Mouse (Mus musculus) cerebellum, adult (tissue): ENCODE data around the gene Insr.
"Not testable (repeated sequence)": the region's sequence is repeated elsewhere in the genome, so short reads cannot be mapped to it uniquely, and the experiment has no call there.

ENCODE experiments used
- ATAC-seq: cut with Nextera tagmentation; 2 replicates; pipeline ENCODE4 v1.9.2; 2017; ENCODE audit warnings: mild to moderate bottlenecking, moderate library complexity, mixed read lengths; ENCODE audit not compliant: insufficient number of reproducible peaks, low FRiP score, low TSS enrichment

Gene Insr

DNA sequence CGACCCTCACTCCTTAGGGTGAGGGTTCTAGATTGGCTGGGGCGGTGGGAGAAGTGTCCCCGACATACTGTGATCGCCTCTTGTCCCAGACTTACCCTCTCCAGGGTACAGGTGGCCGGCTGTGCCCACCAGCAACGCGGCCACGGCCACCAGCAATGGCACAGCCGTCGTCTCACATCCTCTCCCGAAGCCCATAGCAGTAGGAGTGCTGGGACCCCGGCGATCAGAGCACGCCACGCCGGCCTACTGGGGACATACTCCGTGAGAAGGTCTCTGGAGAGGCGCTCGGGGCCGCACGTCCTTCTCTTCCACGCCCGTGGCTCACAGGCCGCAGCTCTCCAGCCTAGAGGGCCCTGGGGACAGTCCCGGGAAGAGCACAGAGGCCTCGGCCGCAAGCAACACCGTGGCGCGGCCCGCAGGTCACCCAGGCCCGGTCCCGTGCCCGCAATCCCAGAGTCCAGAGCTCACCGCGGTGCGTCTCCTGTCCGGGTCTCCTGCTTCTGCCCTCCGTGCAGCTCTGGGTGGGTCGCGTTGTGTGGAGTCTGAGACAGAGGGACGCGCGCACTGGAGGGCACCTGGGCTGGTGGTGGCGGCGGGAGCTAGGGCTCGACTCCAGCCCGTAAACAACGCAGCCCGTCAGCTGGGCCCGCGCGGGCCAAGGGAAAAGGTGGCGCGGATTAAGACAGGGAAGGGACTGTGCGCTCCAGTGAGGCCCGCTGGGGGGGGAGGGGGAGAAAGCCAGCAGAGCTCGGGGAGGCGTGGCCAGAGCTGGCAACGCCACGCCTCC is at the start of gene Insr:
Gene Insr (minus strand): TSS at position 684 of the 787 bp plus-strand sequence.
- ATAC-seq, result peak; percentile 94

- no peak for ATAC-seq
Observed at GRCm38 (mm10) chr8:3327538-3328245, 48.3 kb upstream of the Insr start.

DNA sequence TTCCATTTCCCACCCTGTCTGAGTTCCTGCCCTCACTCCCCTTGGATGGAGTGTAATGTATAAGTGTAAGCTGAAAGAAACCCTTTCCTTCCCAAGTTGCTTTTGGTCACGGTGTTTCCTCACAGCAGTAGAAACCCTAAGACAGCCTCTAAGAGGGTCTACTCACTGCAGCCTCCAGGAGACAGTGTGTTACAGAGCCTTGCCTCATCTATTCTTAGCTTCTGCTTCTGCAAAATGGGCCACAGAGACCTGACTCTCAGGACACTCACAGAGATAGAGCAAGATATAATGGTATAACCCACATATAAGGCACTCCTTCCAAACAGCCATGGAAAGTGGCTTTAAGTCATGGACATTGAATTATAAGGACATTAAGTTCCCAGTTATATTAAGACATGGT is 47.6 kb upstream of the Insr start:
- no peak for ATAC-seq

- ATAC-seq, result no peak
Observed at GRCm38 (mm10) chr8:3324253-3324652, 44.8 kb upstream of the Insr start.

DNA sequence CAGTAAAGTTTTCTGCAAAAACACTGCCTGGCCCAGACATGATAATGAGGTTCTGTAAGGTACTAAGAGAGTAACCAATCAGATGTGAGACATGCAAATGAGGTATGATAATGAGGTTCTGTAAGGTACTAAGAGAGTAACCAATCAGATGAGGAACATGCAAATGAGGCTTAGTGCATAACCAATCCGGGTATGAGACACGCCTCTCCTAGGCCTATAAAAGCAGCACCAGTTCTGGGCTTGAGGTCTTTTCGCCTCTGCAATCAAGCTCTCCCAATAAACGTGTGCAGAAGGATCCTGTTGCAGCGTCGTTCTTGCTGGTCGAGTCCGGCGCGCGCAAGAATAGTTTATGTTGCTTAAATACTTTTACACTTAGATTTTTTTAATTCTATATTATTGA is 39.9 kb upstream of the Insr start:
- not testable (repeated sequence) for ATAC-seq

DNA sequence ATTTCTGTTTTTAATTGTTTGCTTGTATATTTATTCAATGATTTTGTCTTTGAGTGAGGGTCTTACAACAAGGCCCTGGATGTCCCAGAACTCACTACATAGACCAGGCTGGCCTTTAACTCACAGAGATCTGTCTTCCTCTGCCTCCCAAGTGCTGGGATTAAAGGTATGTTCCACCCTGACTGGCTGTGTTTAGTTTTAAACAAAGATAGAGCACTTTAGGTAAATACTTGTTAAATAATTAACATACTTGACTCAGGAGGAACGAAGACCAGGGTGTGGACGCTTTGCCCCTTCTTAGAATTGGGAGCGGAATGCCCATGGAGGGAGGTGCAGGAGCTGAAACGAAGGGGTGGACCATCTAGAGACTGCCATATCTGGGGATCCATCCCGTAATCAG is 37.2 kb upstream of the Insr start:
- ATAC-seq, result no peak

DNA sequence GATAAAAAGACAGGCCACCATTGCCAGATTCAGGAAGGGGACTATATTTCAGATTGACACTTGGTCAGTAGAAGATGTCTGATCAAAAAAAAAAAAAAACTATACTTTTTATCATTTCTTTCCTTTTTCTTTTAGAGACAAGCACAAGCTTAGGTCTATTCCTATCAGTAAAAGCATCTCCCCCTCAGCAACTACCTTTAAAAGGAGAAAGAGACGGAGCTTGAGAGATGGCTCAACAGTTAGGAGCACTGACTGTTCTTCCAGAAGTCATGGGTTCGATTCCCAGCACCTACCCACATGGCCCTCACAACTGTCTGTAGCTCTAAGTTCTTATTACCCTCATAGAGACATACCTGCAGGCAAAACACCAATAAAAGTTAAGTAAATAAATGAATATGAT is 34.9 kb upstream of the Insr start:
- ATAC-seq, result no peak

- ATAC-seq, result no peak
Observed at GRCm38 (mm10) chr8:3313843-3314242, 34.4 kb upstream of the Insr start.

- not testable (repeated sequence) for ATAC-seq
Observed at GRCm38 (mm10) chr8:3313417-3313816, 34.0 kb upstream of the Insr start.

DNA sequence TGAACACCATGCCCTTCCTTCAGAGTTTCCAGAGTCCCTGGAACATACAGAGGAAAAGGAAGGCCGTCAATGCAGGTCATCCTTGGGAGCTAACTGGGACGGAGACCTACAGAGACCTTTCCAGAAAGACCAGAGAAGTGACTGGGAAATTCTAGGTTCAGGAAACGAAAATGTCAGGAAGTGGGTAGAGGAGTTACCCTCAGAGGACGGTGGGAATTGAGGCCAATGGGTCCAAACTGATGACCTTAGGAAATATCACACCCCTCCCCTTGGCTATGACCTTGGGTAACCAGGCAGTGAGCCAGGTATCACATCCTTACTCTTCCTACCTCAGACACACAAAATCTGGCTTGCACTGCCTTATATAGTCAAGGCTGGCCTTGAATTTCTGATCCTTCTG is 32.1 kb upstream of the Insr start:
- ATAC-seq, result no peak

- no peak for ATAC-seq
Observed at GRCm38 (mm10) chr8:3309636-3310035, 30.2 kb upstream of the Insr start.

- not testable (repeated sequence) for ATAC-seq
Observed at GRCm38 (mm10) chr8:3308205-3308800, 28.9 kb upstream of the Insr start.

- no peak for ATAC-seq
Observed at GRCm38 (mm10) chr8:3302131-3302530, 22.7 kb upstream of the Insr start.

DNA sequence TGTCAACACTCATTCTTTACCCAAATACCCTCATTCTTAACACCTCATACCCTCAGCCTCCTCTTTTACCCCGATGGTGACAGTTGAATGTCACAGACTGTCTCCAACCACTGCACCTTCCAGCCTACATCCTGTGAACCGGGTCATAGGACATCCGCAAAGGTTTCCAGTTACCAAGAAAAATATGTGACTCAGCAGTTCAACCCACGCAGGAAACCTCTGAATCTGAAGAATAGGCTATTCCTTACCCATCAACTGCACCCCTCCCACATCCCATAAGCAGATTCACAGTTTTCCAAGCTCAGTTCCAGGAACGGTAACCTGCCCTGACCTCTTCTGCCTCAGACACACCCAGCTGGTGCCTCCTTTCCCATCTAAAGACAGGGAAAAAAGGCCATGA is 19.9 kb upstream of the Insr start:
- no peak for ATAC-seq

GRCm38 (mm10) chr8:3285824-3286223 is 6.4 kb upstream of the Insr start:
- no peak for ATAC-seq

GRCm38 (mm10) chr8:3284656-3285055 is 5.2 kb upstream of the Insr start:
- no peak for ATAC-seq

GRCm38 (mm10) chr8:3281296-3281695 is 1.9 kb upstream of the Insr start:
- ATAC-seq, result no peak

DNA sequence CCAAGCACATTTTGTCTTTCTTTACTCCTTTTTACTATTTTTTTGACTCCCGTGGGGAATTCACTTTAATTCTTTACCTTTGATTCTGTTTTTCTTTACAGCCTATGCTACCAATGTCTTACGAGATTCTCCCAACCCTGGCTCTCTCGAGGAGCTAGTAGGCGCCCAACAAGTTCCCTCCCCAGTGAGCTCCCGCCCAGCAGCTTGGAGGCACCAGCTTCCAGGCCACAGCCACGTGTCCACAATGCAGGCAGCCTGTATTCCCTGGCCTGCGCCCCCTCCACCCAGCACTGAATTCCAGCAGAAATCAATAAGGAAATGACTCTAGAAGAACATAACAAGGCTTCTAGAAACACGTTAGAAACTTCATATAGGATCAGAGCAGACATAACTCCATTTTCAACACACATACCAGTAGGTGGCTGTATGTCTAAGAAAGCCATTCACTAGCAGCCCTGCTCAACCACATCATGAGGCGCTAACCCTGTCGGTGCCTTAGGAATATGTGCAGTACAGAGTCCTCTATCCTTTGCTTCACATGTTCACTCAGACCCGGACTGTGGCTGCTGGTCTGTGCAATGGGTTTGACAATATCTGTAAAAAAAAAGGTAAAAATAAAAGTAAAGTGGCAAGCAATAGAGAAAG is 971 bp upstream of the Insr start:
- no peak for ATAC-seq

GRCm38 (mm10) chr8:3279721-3280077 is 282 bp upstream of the Insr start:
- no peak for ATAC-seq

DNA sequence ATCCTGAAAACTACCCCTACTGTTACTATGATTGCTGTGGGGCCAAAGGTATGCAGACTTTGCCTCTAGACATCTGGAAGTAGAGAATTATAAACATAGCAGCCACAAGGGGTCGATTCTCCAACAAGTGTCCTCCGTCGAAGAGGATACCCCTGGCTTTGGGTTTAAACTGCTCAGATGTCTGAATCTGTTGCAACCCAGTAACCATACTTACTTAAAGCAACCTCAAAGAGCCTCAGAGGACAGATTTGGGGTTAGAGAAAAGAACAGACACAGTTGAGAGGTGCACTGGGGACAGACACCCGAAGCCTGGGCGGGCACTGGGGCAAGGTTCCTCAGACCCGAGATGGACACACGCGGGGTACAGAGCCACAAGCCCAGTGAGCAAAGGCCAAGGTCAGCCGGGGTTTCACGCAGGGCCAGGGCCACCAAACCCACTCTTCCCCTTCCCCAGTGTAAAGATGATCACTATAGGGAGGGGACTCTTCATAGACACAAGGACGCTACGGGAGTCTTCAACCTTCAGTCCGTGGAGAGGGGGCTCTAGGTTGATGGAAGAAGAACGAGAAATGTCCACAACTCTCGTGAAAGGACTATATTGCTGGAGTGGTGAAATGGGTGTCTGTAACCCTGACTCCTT is 1.1 kb downstream of the Insr start:
- no peak for ATAC-seq

DNA sequence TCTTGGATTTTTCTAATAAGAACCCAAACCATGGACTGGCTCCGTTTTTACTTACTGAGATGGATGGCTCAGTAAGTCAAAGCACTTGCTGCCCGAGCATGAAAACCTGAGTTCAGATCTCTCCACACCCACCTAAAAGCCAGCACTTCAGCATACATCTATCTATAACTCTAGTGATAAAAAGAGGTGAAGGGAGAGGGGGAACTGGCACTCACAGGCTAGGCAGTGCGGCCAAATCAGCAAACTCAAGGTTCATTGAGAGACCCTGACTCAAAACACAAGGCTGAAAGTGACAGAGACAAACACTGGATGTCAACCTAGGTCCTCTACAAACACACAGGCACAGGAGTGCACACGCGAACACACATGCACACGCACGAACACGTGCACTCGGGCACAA is 2.2 kb downstream of the Insr start:
- no peak for ATAC-seq
